Mouse (Mus musculus): ENCODE measurements around the gene Rpl15. TPM values are rescaled to one million over a fixed set of nuclear protein-coding genes. Genes with fewer than 3 reads are reported as not detected.
"Not testable (repeated sequence)": the region's sequence is repeated elsewhere in the genome, so short reads cannot be mapped to it uniquely, and the experiment has no call there.

Gene Rpl15
- polyA plus RNA-seq, 1 experiment: not detected

DNA sequence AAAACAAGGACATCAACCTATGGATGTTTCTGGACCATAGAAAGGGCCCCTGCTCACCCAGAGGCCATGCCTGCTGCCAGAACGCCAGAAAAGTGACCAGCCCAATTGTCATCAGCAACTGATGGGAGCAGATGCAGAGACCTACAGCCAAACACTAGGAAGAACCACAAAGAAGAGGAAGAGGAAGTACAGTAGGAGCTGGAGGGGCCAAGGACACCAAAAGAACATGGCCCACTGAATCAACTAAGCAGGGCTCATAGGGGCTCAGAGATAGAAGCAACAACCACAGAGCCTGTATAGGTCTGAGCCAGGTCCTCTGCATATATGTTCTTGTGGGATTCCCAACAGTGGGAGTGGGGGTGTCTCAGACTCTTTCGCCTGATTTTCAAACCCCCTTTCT, 26.2 kb upstream of the Rpl15 start:
- WGBS: 89% methylated on average over 2 of the region's 2 CpGs
- Histone ChIP-seq H3K27ac (ENCODE audit: insufficient read depth, low read depth, low read length) (no peak overlapping the region), H3K4me1 (ENCODE audit: control insufficient read depth, insufficient read depth, low read length) (0 out of 2 replicates have a peak, but pooled peaks cover 2% of the 10 kb centered on the region), H3K4me3 (ENCODE audit: insufficient read depth, low read depth, low read length) (no peak overlapping the region)
- TF ChIP-seq CTCF (IDR thresholded peaks at IDR 0.05; ENCODE audit: insufficient read depth, low read depth, low read length) (no peak), POLR2A (IDR thresholded peaks at IDR 0.05; ENCODE audit: insufficient read depth, low read depth, low read length) (no peak)

DNA sequence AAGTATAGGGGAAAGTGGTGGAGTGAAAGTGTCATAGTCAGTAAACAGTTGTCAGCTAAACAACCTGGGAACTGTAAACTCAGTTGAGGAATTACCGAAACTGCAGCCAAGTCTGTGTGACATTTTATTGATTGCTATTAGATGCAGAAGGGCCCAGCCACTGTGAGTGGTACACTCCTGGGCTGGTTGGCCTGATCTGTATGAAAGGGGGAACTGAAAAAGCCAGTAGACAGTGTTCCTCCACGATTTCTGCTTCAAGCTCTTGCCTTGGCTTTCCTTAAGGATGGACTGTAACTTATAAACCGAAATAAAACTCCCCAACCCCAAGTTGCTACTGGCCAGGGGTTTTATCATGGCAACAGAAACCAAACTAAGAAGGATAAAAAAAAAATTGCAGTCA, 21.4 kb upstream of the Rpl15 start:
- TF ChIP-seq CTCF (IDR thresholded peaks at IDR 0.05; ENCODE audit: insufficient read depth, low read depth, low read length): no peak
- TF ChIP-seq POLR2A (IDR thresholded peaks at IDR 0.05; ENCODE audit: insufficient read depth, low read depth, low read length): no peak
- WGBS: 84% methylated on average over 3 of the region's 3 CpGs
- no peak overlapping the region for H3K27ac ChIP-seq (ENCODE audit: insufficient read depth, low read depth, low read length)

DNA sequence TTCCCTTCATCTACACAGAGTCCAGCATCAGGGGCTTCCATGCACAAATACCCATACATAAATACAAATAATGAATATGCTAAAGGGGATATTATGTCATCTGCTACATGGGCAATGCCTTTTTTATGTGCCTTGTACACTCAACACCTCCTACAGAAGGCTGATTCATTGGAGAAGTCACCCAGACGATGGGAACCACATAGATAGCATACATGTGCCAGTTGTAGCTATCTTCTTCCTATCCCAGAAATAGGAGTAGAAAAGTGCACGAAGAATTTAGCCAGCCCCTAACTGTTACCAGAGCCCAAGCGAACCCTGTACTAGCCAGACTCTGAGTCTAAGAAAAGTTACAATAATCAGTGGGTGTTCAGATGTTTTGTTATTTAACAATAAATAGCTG, 20.9 kb upstream of the Rpl15 start:
- Histone ChIP-seq H3K4me1 (ENCODE audit: control insufficient read depth, insufficient read depth, low read length) (peaks cover 3% of the 10 kb centered on the region), H3K27ac (ENCODE audit: insufficient read depth, low read depth, low read length) (no peak overlapping the region), H3K4me3 (ENCODE audit: insufficient read depth, low read depth, low read length) (no peak overlapping the region)
- 45% methylated on average over 3 of the region's 3 CpGs for WGBS
- no peak for TF ChIP-seq POLR2A (IDR thresholded peaks at IDR 0.05; ENCODE audit: insufficient read depth, low read depth, low read length)
- TF ChIP-seq CTCF (IDR thresholded peaks at IDR 0.05; ENCODE audit: insufficient read depth, low read depth, low read length): no peak

More for the DNA sequence above, 21.4 kb upstream of the Rpl15 start:
- peaks cover 5% of the 10 kb centered on the region for H3K4me1 ChIP-seq (ENCODE audit: control insufficient read depth, insufficient read depth, low read length)
- H3K4me3 ChIP-seq (ENCODE audit: insufficient read depth, low read depth, low read length): no peak overlapping the region

DNA sequence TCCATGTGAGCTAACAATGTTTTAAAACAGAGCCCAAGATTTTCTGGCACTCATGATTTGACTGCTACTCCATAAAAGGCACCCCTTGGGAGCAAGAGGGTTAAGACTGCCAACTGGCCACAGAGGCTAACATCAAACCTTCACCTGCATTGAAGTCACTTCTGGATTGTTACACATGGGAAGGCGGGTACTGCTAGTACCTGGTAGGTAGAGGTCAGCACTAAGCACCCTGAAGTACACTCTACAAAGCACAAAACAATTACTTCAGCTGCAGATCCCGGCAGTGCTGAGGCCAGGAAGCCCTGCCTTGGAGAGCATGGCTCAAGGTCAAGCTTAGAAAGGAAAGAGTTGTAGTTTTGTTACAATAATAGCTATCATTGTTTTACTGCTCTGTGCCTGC, 16.2 kb upstream of the Rpl15 start:
- H3K4me1 ChIP-seq (ENCODE audit: control insufficient read depth, insufficient read depth, low read length): peaks cover 3% of the 10 kb centered on the region
- TF ChIP-seq CTCF (IDR thresholded peaks at IDR 0.05; ENCODE audit: insufficient read depth, low read depth, low read length): no peak
- TF ChIP-seq POLR2A (IDR thresholded peaks at IDR 0.05; ENCODE audit: insufficient read depth, low read depth, low read length): no peak
- WGBS: 76% methylated on average over 2 of the region's 2 CpGs
- H3K27ac ChIP-seq (ENCODE audit: insufficient read depth, low read depth, low read length): no peak overlapping the region
- no peak overlapping the region for H3K4me3 ChIP-seq (ENCODE audit: insufficient read depth, low read depth, low read length)

DNA sequence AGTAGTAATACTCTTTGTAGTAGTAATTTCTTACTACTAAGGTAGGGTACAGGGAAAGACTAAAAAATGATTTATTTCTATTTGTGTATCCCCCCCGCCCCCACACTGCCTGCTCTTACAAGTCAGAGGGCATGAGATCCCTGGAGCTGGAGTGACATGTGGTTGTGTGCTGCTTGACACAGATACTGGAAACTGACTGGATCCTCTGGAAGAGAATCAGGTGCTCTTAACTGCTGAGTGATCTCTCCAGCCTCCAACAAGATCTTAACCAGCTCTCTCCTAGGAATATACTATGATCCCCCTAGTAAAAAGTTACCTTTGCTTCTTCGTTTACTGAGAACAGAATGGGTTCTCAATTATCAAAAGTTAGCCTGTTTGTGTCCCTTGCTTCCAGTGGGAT, 15.2 kb upstream of the Rpl15 start:
- WGBS: 97% methylated on average over 2 of the region's 2 CpGs
- TF ChIP-seq CTCF (IDR thresholded peaks at IDR 0.05; ENCODE audit: insufficient read depth, low read depth, low read length) (no peak), POLR2A (IDR thresholded peaks at IDR 0.05; ENCODE audit: insufficient read depth, low read depth, low read length) (no peak)
- peaks cover 3% of the 10 kb centered on the region for H3K4me1 ChIP-seq (ENCODE audit: control insufficient read depth, insufficient read depth, low read length)
- no peak overlapping the region for H3K27ac ChIP-seq (ENCODE audit: insufficient read depth, low read depth, low read length)
- no peak overlapping the region for H3K4me3 ChIP-seq (ENCODE audit: insufficient read depth, low read depth, low read length)

DNA sequence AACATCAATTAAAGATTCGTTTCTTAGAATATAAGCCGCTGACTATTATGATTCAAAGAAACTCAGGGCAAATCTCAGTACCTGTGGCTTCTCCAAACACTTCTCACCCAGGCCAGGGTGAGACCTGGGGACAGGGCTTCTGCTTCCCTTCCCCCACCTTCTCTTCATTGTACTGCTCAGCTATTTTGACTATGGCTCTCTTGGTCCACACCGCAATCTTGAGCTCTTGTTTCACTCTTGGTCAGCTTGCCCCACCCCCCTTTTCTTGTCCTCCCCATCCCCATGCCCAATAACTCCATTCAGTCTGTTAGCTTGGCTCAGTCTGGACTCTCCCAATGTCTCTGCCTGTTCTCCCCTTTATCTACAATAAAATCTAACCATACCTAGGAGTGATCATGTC, 14.3 kb upstream of the Rpl15 start:
- Histone ChIP-seq H3K27ac (ENCODE audit: insufficient read depth, low read depth, low read length) (no peak overlapping the region), H3K4me3 (ENCODE audit: insufficient read depth, low read depth, low read length) (no peak overlapping the region), H3K4me1 (ENCODE audit: control insufficient read depth, insufficient read depth, low read length) (no peaks in the 10 kb centered on the region)
- no peak for TF ChIP-seq POLR2A (IDR thresholded peaks at IDR 0.05; ENCODE audit: insufficient read depth, low read depth, low read length)
- no peak for TF ChIP-seq CTCF (IDR thresholded peaks at IDR 0.05; ENCODE audit: insufficient read depth, low read depth, low read length)
- WGBS: 90% methylated on average over 3 of the region's 3 CpGs

DNA sequence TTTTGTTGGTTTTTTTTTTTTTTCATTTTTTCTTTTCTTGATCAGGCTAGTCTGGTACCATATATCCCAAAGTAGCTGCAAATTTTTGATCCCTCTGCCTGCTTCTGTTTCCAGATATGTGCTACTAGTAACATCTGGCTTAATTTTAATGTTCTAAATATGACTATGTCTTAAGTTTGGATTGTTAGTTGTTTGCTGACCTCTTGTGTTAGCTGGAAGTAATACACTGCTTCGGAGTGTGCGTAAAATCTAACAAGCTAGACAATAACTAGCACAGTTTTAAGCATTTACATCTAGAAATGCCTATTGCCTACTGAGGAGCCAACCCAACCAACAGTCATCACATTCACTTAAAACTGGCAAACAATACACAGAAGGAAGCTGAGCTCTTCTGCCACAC, 13.4 kb upstream of the Rpl15 start:
- Histone ChIP-seq H3K4me3 (ENCODE audit: insufficient read depth, low read depth, low read length) (no peak overlapping the region), H3K27ac (ENCODE audit: insufficient read depth, low read depth, low read length) (no peak overlapping the region), H3K4me1 (ENCODE audit: control insufficient read depth, insufficient read depth, low read length) (peaks cover 3% of the 10 kb centered on the region; the same call in 1 of the 2 replicates)
- TF ChIP-seq CTCF (IDR thresholded peaks at IDR 0.05; ENCODE audit: insufficient read depth, low read depth, low read length): no peak
- no peak for TF ChIP-seq POLR2A (IDR thresholded peaks at IDR 0.05; ENCODE audit: insufficient read depth, low read depth, low read length)
- WGBS: 44% methylated on average over 2 of the region's 2 CpGs

DNA sequence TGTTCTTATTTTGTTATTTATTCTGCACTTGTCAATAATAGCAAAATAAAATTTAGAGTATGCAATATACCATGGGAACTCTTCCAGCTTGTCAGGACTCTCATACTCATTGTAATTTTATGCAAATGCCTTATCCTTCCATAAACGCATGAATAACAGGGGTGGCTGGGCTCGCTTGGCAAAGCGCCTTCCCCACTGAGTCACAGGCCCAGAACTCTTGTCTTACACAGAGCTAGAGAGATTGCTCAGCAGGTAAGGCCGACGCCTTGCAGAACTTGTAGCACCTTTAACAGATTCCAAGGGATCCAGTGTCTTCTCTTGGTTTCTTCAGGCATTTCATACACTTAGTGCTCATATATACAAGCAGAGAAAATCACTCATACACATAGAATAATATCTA, 9.2 kb upstream of the Rpl15 start:
- H3K27ac ChIP-seq (ENCODE audit: insufficient read depth, low read depth, low read length): no peak overlapping the region
- WGBS: 64% methylated on average over 5 of the region's 5 CpGs
- no peak for TF ChIP-seq POLR2A (IDR thresholded peaks at IDR 0.05; ENCODE audit: insufficient read depth, low read depth, low read length)
- TF ChIP-seq CTCF (IDR thresholded peaks at IDR 0.05; ENCODE audit: insufficient read depth, low read depth, low read length): no peak
- peaks cover 3% of the 10 kb centered on the region; the same call in 1 of the 2 replicates for H3K4me1 ChIP-seq (ENCODE audit: control insufficient read depth, insufficient read depth, low read length)
- no peak overlapping the region for H3K4me3 ChIP-seq (ENCODE audit: insufficient read depth, low read depth, low read length)

DNA sequence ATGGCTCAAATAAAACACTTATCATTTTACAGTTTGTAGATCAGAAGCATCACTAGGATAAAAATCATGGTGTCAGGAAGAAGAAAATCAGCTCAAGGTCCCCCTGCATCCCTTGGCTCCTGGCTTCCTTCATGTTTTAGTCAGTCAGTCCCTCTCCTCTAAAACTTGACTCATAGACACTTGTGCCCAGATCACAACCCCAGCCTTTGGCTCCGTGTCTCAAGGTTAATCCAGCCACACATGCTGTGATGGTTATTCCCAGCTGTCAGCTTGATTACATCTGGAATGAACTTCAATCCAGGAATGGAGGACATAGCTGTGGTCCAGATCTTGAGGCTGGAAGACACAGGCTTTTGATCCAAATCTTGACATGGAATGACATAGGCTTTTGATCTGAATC, 3.3 kb upstream of the Rpl15 start:
- Histone ChIP-seq H3K4me3 (ENCODE audit: insufficient read depth, low read depth, low read length) (no peak overlapping the region), H3K27ac (ENCODE audit: insufficient read depth, low read depth, low read length) (no peak overlapping the region), H3K4me1 (ENCODE audit: control insufficient read depth, insufficient read depth, low read length) (no peaks in the 10 kb centered on the region)
- 80% methylated on average over 1 of the region's 1 CpGs for WGBS
- TF ChIP-seq CTCF (IDR thresholded peaks at IDR 0.05; ENCODE audit: insufficient read depth, low read depth, low read length): no peak
- no peak for TF ChIP-seq POLR2A (IDR thresholded peaks at IDR 0.05; ENCODE audit: insufficient read depth, low read depth, low read length)

DNA sequence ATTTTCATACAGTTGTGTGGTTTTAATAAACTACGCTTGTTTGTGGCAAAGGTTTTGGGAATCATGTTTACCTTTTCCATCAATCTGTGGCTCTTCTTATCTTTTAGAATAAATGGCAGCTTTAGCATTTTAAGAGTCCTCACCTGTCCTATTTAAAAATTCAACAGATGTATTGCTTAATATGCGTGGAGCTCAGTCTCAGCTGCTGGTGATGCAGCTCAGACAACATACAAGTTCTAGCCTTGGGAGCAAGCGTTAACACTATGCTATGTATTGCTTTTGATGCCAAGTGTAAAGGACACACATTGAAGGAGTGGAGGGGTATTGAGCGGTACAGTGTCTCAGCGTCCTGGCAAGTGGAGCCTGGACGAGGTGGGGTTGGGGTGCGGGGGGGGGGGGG, 475 bp upstream of the Rpl15 start:
- H3K27ac ChIP-seq (ENCODE audit: insufficient read depth, low read depth, low read length): no peak overlapping the region
- no peak for TF ChIP-seq POLR2A (IDR thresholded peaks at IDR 0.05; ENCODE audit: insufficient read depth, low read depth, low read length)
- TF ChIP-seq CTCF (IDR thresholded peaks at IDR 0.05; ENCODE audit: insufficient read depth, low read depth, low read length): no peak
- no peaks in the 10 kb centered on the region for H3K4me1 ChIP-seq (ENCODE audit: control insufficient read depth, insufficient read depth, low read length)
- 2% methylated on average over 7 of the region's 7 CpGs for WGBS
- H3K4me3 ChIP-seq (ENCODE audit: insufficient read depth, low read depth, low read length): no peak overlapping the region

DNA sequence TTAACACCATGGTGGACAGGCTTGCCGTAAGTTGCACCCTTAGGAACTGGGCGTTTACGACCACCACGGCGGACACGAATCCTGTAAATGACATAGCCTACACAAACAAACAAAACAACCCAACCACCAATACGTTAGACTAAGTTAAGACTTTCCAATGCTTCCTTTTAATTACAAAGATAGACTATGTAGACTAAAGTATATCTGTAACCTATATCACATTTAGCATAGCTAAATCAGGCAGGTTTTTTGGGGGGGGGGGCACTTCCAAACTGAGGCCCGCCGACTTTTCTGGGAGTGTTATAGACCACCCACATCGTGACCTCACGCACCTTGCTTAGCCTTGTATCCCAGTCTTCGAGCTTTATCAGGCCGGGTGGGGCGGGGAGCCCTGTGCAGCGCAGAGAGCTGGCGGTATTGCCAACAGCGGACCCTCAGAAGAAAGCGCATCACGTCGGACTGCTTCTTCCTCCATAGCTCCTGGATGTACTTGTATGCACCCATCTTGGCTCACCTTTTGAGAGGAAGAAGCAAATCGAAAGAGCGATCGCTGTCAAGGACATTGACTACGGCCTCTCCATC, 1.2 kb downstream of the Rpl15 start:
- not testable (repeated sequence) for H3K4me1 ChIP-seq (ENCODE audit: control insufficient read depth, insufficient read depth, low read length)
- peak overlapping the region; percentile 78 for H3K4me3 ChIP-seq (ENCODE audit: insufficient read depth, low read depth, low read length)
- peak overlapping the region; percentile 22 for H3K27ac ChIP-seq (ENCODE audit: insufficient read depth, low read depth, low read length)
- WGBS: under 1% methylated on average over 24 of the region's 24 CpGs
